Mouse (Mus musculus): ENCODE data around the gene H2-Q2. TPM values are rescaled to one million over a fixed set of nuclear protein-coding genes. Genes with fewer than 3 reads are reported as not detected.
"Not testable (repeated sequence)": the region's sequence is repeated elsewhere in the genome, so short reads cannot be mapped to it uniquely, and the experiment has no call there.

Gene H2-Q2
- total RNA-seq, 2 experiments from 2014 or later: not detected

- no peak for ATAC-seq (ENCODE audit: poor library complexity, severe bottlenecking)
Observed at GRCm38 (mm10) chr17:35359470-35359862, 17.4 kb downstream of the H2-Q2 start.

- peak; percentile 99 for ATAC-seq (ENCODE audit: poor library complexity, severe bottlenecking)
Observed at GRCm38 (mm10) chr17:35379369-35379728, 37.3 kb downstream of the H2-Q2 start, which contains the start of gene H2-Q4. Gene H2-Q4 (plus strand): TSS chr17:35379617.

GRCm38 (mm10) chr17:35379729-35380451, 37.8 kb downstream of the H2-Q2 start:
- ATAC-seq (ENCODE audit: poor library complexity, severe bottlenecking): peak; percentile 60

- not testable (repeated sequence) for ATAC-seq (ENCODE audit: poor library complexity, severe bottlenecking)
Observed at GRCm38 (mm10) chr17:35389796-35390195, 47.8 kb downstream of the H2-Q2 start.

- not testable (repeated sequence) for ATAC-seq (ENCODE audit: poor library complexity, severe bottlenecking)
Observed at GRCm38 (mm10) chr17:35392671-35393070, 50.6 kb downstream of the H2-Q2 start.

- peak; percentile 99 for ATAC-seq (ENCODE audit: poor library complexity, severe bottlenecking)
Observed at GRCm38 (mm10) chr17:35393864-35394800, 52.1 kb downstream of the H2-Q2 start.

Other genes starting within 250 kb of the H2-Q2 start
- not detected in 2 replicates for gene Ly6g5c, start 234.0 kb upstream of the H2-Q2 start, total RNA-seq (2015)
- not detected in 2 replicates for gene Ly6g5c, start 234.0 kb upstream of the H2-Q2 start, total RNA-seq (2017)
- gene Ly6g5b, start 226.8 kb upstream of the H2-Q2 start, total RNA-seq (2015): 6.1 and 8.2 TPM in 2 replicates
- gene Ly6g5b, start 226.8 kb upstream of the H2-Q2 start, total RNA-seq (2017): 1.4 and 1.8 TPM in 2 replicates
- 22.6 and 24.6 TPM in 2 replicates for gene Gpank1, start 220.8 kb upstream of the H2-Q2 start, total RNA-seq (2015)
- gene Gpank1, start 220.8 kb upstream of the H2-Q2 start, total RNA-seq (2017): 48.5 and 50.0 TPM in 2 replicates
- gene Csnk2b, start 220.2 kb upstream of the H2-Q2 start, total RNA-seq (2015): 404 and 428 TPM in 2 replicates
- 323 and 362 TPM in 2 replicates for gene Csnk2b, start 220.2 kb upstream of the H2-Q2 start, total RNA-seq (2017)
- gene D17H6S53E, start 215.9 kb upstream of the H2-Q2 start, total RNA-seq (2015): 4.5 and 4.7 TPM in 2 replicates
- gene D17H6S53E, start 215.9 kb upstream of the H2-Q2 start, total RNA-seq (2017): 13.0 and 26.1 TPM in 2 replicates
- 0.38 TPM in 1 of 2 replicates, not detected in the other for gene Apom, start 210.2 kb upstream of the H2-Q2 start, total RNA-seq (2015)
- 0.26 TPM in 1 of 2 replicates, not detected in the other for gene Apom, start 210.2 kb upstream of the H2-Q2 start, total RNA-seq (2017)
- 87.9 and 91.7 TPM in 2 replicates for gene Bag6, start 207.1 kb upstream of the H2-Q2 start, total RNA-seq (2015)
- 72.4 and 90.5 TPM in 2 replicates for gene Bag6, start 207.1 kb upstream of the H2-Q2 start, total RNA-seq (2017)
- 144 and 172 TPM in 2 replicates for gene Prrc2a, start 177.3 kb upstream of the H2-Q2 start, total RNA-seq (2015)
- 35.8 and 60.6 TPM in 2 replicates for gene Prrc2a, start 177.3 kb upstream of the H2-Q2 start, total RNA-seq (2017)
- gene Aif1, start 166.2 kb upstream of the H2-Q2 start, total RNA-seq (2015): 78.7 and 81.4 TPM in 2 replicates
- gene Aif1, start 166.2 kb upstream of the H2-Q2 start, total RNA-seq (2017): 103 and 120 TPM in 2 replicates
- gene Lst1, start 153.8 kb upstream of the H2-Q2 start, total RNA-seq (2015): 425 and 434 TPM in 2 replicates
- gene Lst1, start 153.8 kb upstream of the H2-Q2 start, total RNA-seq (2017): 495 and 596 TPM in 2 replicates
- gene Ltb, start 147.8 kb upstream of the H2-Q2 start, total RNA-seq (2015): 11.7 and 13.3 TPM in 2 replicates
- 7.3 and 11.2 TPM in 2 replicates for gene Ltb, start 147.8 kb upstream of the H2-Q2 start, total RNA-seq (2017)
- 33.1 and 34.6 TPM in 2 replicates for gene Tnf, start 140.2 kb upstream of the H2-Q2 start, total RNA-seq (2015)
- gene Tnf, start 140.2 kb upstream of the H2-Q2 start, total RNA-seq (2017): 28.2 and 30.0 TPM in 2 replicates
- 0.11 TPM in 1 of 2 replicates, not detected in the other for gene Lta, start 136.9 kb upstream of the H2-Q2 start, total RNA-seq (2015)
- 0.24 TPM in 1 of 2 replicates, not detected in the other for gene Lta, start 136.9 kb upstream of the H2-Q2 start, total RNA-seq (2017)
- gene Gm16181, start 121.4 kb upstream of the H2-Q2 start, total RNA-seq (2015): 0.76 and 2.5 TPM in 2 replicates
- gene Gm16181, start 121.4 kb upstream of the H2-Q2 start, total RNA-seq (2017): 0.88 and 4.0 TPM in 2 replicates
- gene Atp6v1g2, start 108.6 kb upstream of the H2-Q2 start, total RNA-seq (2015): 6.2 and 6.9 TPM in 2 replicates
- gene Atp6v1g2, start 108.6 kb upstream of the H2-Q2 start, total RNA-seq (2017): 3.0 and 3.6 TPM in 2 replicates
- gene Nfkbil1, start 106.5 kb upstream of the H2-Q2 start, total RNA-seq (2015): 2.2 and 4.5 TPM in 2 replicates
- gene Nfkbil1, start 106.5 kb upstream of the H2-Q2 start, total RNA-seq (2017): 10.2 and 13.3 TPM in 2 replicates
- gene Ddx39b, start 100.5 kb upstream of the H2-Q2 start, total RNA-seq (2015): 166 TPM in 2 replicates
- gene Ddx39b, start 100.5 kb upstream of the H2-Q2 start, total RNA-seq (2017): 115 and 125 TPM in 2 replicates
- gene H2-D1, start 79.5 kb upstream of the H2-Q2 start, total RNA-seq (2015): 572 and 605 TPM in 2 replicates
- 1,046 and 1,120 TPM in 2 replicates for gene H2-D1, start 79.5 kb upstream of the H2-Q2 start, total RNA-seq (2017)
- gene H2-Q1, start 21.8 kb upstream of the H2-Q2 start, total RNA-seq (2015): not detected in 2 replicates
- gene H2-Q1, start 21.8 kb upstream of the H2-Q2 start, total RNA-seq (2017): not detected in 2 replicates
- gene H2-Q4, start 37.4 kb downstream of the H2-Q2 start, total RNA-seq (2015): 10.3 and 12.4 TPM in 2 replicates
- gene H2-Q4, start 37.4 kb downstream of the H2-Q2 start, total RNA-seq (2017): 22.4 and 23.3 TPM in 2 replicates
- 10.2 and 12.1 TPM in 2 replicates for gene H2-Q6, start 82.6 kb downstream of the H2-Q2 start, total RNA-seq (2015)
- gene H2-Q6, start 82.6 kb downstream of the H2-Q2 start, total RNA-seq (2017): 12.8 and 13.5 TPM in 2 replicates
- gene H2-Q7, start 96.9 kb downstream of the H2-Q2 start, total RNA-seq (2015): 20.3 and 23.0 TPM in 2 replicates
- gene H2-Q7, start 96.9 kb downstream of the H2-Q2 start, total RNA-seq (2017): 13.7 and 24.7 TPM in 2 replicates
- 8.3 and 11.8 TPM in 2 replicates for gene H2-Q10, start 127.8 kb downstream of the H2-Q2 start, total RNA-seq (2015)
- gene H2-Q10, start 127.8 kb downstream of the H2-Q2 start, total RNA-seq (2017): 7.9 and 11.1 TPM in 2 replicates
- 0.29 TPM in 1 of 2 replicates, not detected in the other for gene Pou5f1, start 163.8 kb downstream of the H2-Q2 start, total RNA-seq (2015)
- gene Pou5f1, start 163.8 kb downstream of the H2-Q2 start, total RNA-seq (2017): not detected in 2 replicates
- 64.7 and 72.2 TPM in 2 replicates for gene Tcf19, start 174.6 kb downstream of the H2-Q2 start, total RNA-seq (2015)
- 26.2 and 29.6 TPM in 2 replicates for gene Tcf19, start 174.6 kb downstream of the H2-Q2 start, total RNA-seq (2017)
- 3.3 and 4.0 TPM in 2 replicates for gene Cchcr1, start 174.9 kb downstream of the H2-Q2 start, total RNA-seq (2015)
- gene Cchcr1, start 174.9 kb downstream of the H2-Q2 start, total RNA-seq (2017): 4.0 and 5.7 TPM in 2 replicates
- gene Psors1c2, start 191.0 kb downstream of the H2-Q2 start, total RNA-seq (2015): not detected in 2 replicates
- gene Psors1c2, start 191.0 kb downstream of the H2-Q2 start, total RNA-seq (2017): not detected in 2 replicates
- gene Cdsn, start 209.9 kb downstream of the H2-Q2 start, total RNA-seq (2015): not detected in 2 replicates
- gene Cdsn, start 209.9 kb downstream of the H2-Q2 start, total RNA-seq (2017): not detected in 2 replicates
- gene 2300002M23Rik, start 225.2 kb downstream of the H2-Q2 start, total RNA-seq (2015): not detected in 2 replicates
- not detected in 2 replicates for gene 2300002M23Rik, start 225.2 kb downstream of the H2-Q2 start, total RNA-seq (2017)

Measured in megakaryocyte, adult 5-6 weeks (primary cell).